Mouse (Mus musculus): ENCODE results near the gene Ryk. TPM values are rescaled to one million over a fixed set of nuclear protein-coding genes. Genes with fewer than 3 reads are reported as not detected.

Gene Ryk
- polyA plus RNA-seq, 1 experiment: 10.7 TPM

GRCm38 (mm10) chr9:102946469-102947015, 111.8 kb downstream of the Ryk start:
- H3K27me3 ChIP-seq (ENCODE audit: control insufficient read depth, insufficient read depth, low read length): no peaks in the 10 kb centered on the region
- 89% methylated on average over 12 of the region's 12 CpGs for WGBS

DNA sequence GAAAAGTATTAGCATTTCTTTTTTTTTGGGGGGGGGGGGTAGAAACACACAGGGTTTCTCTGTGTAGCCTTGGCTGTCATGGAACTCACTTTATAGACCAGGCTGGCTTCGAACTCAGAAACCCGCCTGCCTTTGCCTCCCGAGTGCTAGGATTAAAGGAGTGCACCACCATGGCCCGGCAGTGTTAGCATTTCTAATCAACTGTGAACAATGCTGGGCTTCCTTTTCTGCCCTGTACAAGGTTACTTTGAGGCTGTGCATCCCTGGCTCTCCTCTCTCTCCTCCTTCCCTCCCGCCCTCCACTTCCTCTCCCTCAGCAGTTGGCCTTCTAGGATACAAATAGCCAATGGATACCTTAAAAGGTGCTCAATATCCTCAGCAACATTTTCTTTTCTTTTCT, 114.0 kb downstream of the Ryk start:
- no peak for DNase-seq
- no peaks in the 10 kb centered on the region for H3K36me3 ChIP-seq (ENCODE audit: control insufficient read depth, insufficient read depth, low read length)
- no peak overlapping the region for H3K27ac ChIP-seq (ENCODE audit: control insufficient read depth, insufficient read depth, low read length)
- WGBS: 85% methylated on average over 5 of the region's 5 CpGs
- no peak for TF ChIP-seq POLR2A (IDR thresholded peaks at IDR 0.05; ENCODE audit: control insufficient read depth, extremely low read depth, insufficient read depth, low read length, poor library complexity)
- H3K27me3 ChIP-seq (ENCODE audit: control insufficient read depth, insufficient read depth, low read length): no peaks in the 10 kb centered on the region
- no peaks in the 10 kb centered on the region for H3K4me1 ChIP-seq (replicated peaks; ENCODE audit: control insufficient read depth, insufficient read depth, low read length)
- H3K4me3 ChIP-seq (ENCODE audit: control insufficient read depth, insufficient read depth, low read length): no peak overlapping the region

More at GRCm38 (mm10) chr9:102946469-102947015, 111.8 kb downstream of the Ryk start:
- Histone ChIP-seq H3K4me1 (replicated peaks; ENCODE audit: control insufficient read depth, insufficient read depth, low read length) (no peaks in the 10 kb centered on the region), H3K4me3 (ENCODE audit: control insufficient read depth, insufficient read depth, low read length) (no peak overlapping the region), H3K27ac (ENCODE audit: control insufficient read depth, insufficient read depth, low read length) (no peak overlapping the region), H3K36me3 (ENCODE audit: control insufficient read depth, insufficient read depth, low read length) (no peaks in the 10 kb centered on the region)
- DNase-seq: no peak
- TF ChIP-seq POLR2A (IDR thresholded peaks at IDR 0.05; ENCODE audit: control insufficient read depth, extremely low read depth, insufficient read depth, low read length, poor library complexity) (no peak), CTCF (IDR thresholded peaks at IDR 0.05; ENCODE audit: borderline replicate concordance, control insufficient read depth, extremely low read depth, insufficient read depth, low read length, poor library complexity) (no peak)

DNA sequence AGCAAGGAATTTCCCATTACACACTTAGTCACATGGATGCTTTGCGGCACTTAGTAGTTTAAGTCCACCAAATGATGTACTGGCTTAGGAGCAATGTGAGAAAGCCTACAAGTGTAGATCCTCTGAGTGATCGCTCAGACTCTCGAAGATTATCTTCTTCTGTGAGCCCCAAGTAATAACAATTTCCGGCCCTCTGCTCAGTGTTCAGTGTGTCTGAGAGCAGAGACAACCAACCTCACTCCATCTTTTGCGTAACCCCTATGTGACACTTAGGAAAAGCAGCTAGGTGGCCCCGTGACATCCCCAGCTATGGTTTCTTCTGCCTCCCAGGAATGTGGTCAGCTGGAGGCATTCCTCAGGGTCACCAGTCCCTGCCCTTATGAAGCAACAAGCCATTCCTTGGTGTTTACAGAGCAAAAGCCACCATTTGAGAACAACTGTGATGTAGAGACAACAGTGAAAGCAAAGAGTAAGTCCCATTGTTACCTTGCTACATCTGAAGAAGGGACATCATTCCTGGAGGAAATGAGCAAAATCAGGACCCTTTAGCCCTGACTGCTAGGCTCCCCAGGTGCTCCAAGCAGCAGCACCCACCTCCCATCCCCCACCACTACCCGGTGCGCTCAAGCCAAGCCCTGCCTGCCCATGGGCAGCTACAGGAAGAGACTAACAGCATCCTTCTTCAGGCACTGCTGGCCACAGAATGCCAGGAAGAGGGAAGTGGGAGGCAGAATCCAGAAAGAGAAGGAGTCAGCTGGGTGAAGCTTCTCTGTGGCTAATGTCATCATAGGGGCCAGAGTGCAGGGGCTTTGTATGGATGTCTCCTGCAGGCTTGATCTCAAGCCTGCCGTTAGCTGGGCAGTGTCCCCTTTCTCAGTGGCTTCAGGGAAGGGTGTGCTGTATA, 116.6 kb downstream of the Ryk start:
- 93% methylated on average over 9 of the region's 9 CpGs for WGBS
- no peak overlapping the region for H3K4me3 ChIP-seq (ENCODE audit: control insufficient read depth, insufficient read depth, low read length)
- no peak overlapping the region for H3K27ac ChIP-seq (ENCODE audit: control insufficient read depth, insufficient read depth, low read length)
- no peak for DNase-seq
- H3K36me3 ChIP-seq (ENCODE audit: control insufficient read depth, insufficient read depth, low read length): no peaks in the 10 kb centered on the region
- TF ChIP-seq POLR2A (IDR thresholded peaks at IDR 0.05; ENCODE audit: control insufficient read depth, extremely low read depth, insufficient read depth, low read length, poor library complexity): no peak
- H3K27me3 ChIP-seq (ENCODE audit: control insufficient read depth, insufficient read depth, low read length): no peaks in the 10 kb centered on the region
- H3K4me1 ChIP-seq (replicated peaks; ENCODE audit: control insufficient read depth, insufficient read depth, low read length): no peaks in the 10 kb centered on the region

DNA sequence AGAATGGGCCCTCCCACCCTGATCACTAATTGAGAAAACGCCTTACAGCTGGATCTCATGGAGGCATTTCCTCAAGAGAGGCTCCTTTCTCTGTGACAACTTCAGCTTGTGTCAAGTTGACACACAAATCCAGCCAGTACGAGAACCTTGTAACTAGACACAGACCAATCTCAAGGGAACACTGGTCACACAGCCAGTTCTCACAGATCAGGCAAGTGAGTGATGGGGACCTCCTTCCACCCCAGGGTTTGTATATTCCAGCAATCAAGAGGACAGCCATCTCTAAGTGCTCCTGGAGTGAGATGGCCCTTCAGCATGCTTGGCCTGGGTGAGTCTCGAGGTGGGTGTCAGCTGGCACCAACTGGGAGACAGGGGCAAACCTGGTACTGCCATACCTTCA, 121.1 kb downstream of the Ryk start:
- H3K4me3 ChIP-seq (ENCODE audit: control insufficient read depth, insufficient read depth, low read length): no peak overlapping the region
- no peaks in the 10 kb centered on the region for H3K27me3 ChIP-seq (ENCODE audit: control insufficient read depth, insufficient read depth, low read length)
- no peak overlapping the region for H3K27ac ChIP-seq (ENCODE audit: control insufficient read depth, insufficient read depth, low read length)
- DNase-seq: no peak
- no peaks in the 10 kb centered on the region for H3K4me1 ChIP-seq (replicated peaks; ENCODE audit: control insufficient read depth, insufficient read depth, low read length)
- H3K36me3 ChIP-seq (ENCODE audit: control insufficient read depth, insufficient read depth, low read length): no peaks in the 10 kb centered on the region
- WGBS: 88% methylated on average over 3 of the region's 3 CpGs
- TF ChIP-seq CTCF (IDR thresholded peaks at IDR 0.05; ENCODE audit: borderline replicate concordance, control insufficient read depth, extremely low read depth, insufficient read depth, low read length, poor library complexity) (no peak), POLR2A (IDR thresholded peaks at IDR 0.05; ENCODE audit: control insufficient read depth, extremely low read depth, insufficient read depth, low read length, poor library complexity) (no peak)

Other genes with a start within 250 kb of the Ryk start
- gene Anapc13, start 208.6 kb upstream of the Ryk start, polyA plus RNA-seq (2012; rRNA removed): 34.6 and 35.3 TPM in 2 replicates
- gene Cep63, start 208.4 kb upstream of the Ryk start, polyA plus RNA-seq (2012; rRNA removed): 4.9 and 6.1 TPM in 2 replicates
- 6.7 and 7.2 TPM in 2 replicates for gene Amotl2, start 118.2 kb upstream of the Ryk start, polyA plus RNA-seq (2012; rRNA removed)
- gene Slco2a1, start 153.8 kb downstream of the Ryk start, polyA plus RNA-seq (2012; rRNA removed): 26.6 and 30.5 TPM in 2 replicates